Mouse (Mus musculus) heart, postnatal 14 days (tissue): ENCODE data around the gene 4933412E24Rik. TPM values are rescaled to one million over a fixed set of nuclear protein-coding genes. Genes with fewer than 3 reads are reported as not detected.

ENCODE experiments used
- DNase-seq, 2 experiments: peaks; one replicate each; pipeline ENCODE4 v3.0.0; 2021 to 2022
- intact Hi-C: fragments of 180-260 bp; cut with DNase I; formaldehyde crosslinking; loops from one replicate; pipeline ENCODE4 v1.15.1; 2025
- long read RNA-seq, 2 experiments: library from polyadenylated mRNA; stranded (forward); transcript quantifications; one replicate each; pipeline ENCODE4 v2.0.0; 2021
- total RNA-seq, 2 experiments: library from RNA; stranded (reverse); gene quantifications; 2 replicates each; pipeline ENCODE4 v1.2.3; 2021

The 4933412E24Rik gene
- total RNA-seq, result not detected
- long read RNA-seq, experiment 1, result 0 reads
- long read RNA-seq, experiment 2, result 0 reads

GRCm38 (mm10) chr15:60016513-60016912, at the start of gene 4933412E24Rik:
TSS of gene 4933412E24Rik (minus strand) at chr15:60016613.
- no peak for DNase-seq
- intact Hi-C loops, result no loop called here

- DNase-seq, result no peak
- intact Hi-C loops, result no loop called here
Measured at GRCm38 (mm10) chr15:60030728-60031127, 14.3 kb upstream of the 4933412E24Rik start.

GRCm38 (mm10) chr15:60021256-60021655, 4.8 kb upstream of the 4933412E24Rik start:
- intact Hi-C loops, result no loop called here
- no peak for DNase-seq

- DNase-seq, result no peak
- intact Hi-C loops, result no loop called here
Measured at GRCm38 (mm10) chr15:60010199-60010598, 6.2 kb downstream of the 4933412E24Rik start.

- DNase-seq, result no peak
- intact Hi-C loops, result no loop called here
Measured at GRCm38 (mm10) chr15:60009610-60010009, 6.8 kb downstream of the 4933412E24Rik start.

GRCm38 (mm10) chr15:59983777-59984176, 32.6 kb downstream of the 4933412E24Rik start:
- intact Hi-C loops, result no loop called here
- no peak for DNase-seq

- intact Hi-C loops, result no loop called here
- DNase-seq, result no peak
Measured at GRCm38 (mm10) chr15:59975310-59975709, 41.1 kb downstream of the 4933412E24Rik start.

- no peak for DNase-seq
- intact Hi-C loops, result no loop called here
Measured at GRCm38 (mm10) chr15:59974584-59974983, 41.8 kb downstream of the 4933412E24Rik start.

- intact Hi-C loops, result no loop called here
- DNase-seq, result no peak
Measured at GRCm38 (mm10) chr15:59973651-59974519, 42.5 kb downstream of the 4933412E24Rik start.
